Mouse (Mus musculus) stomach, embryonic 16.5 days (tissue): ENCODE results near the gene Dpysl4. TPM values are rescaled to one million over a fixed set of nuclear protein-coding genes. Genes with fewer than 3 reads are reported as not detected.

Source experiments
- ATAC-seq: fragments of 200-750 bp; cut with Nextera tagmentation; 2 replicates; pipeline ENCODE4 v1.8.0; 2017; ENCODE audit warnings: moderate number of reproducible peaks, moderate TSS enrichment; ENCODE audit not compliant: insufficient read depth, low FRiP score
- H3K27ac ChIP-seq: fragments of 300-500 bp; sonication (generic); 2 replicates; pipeline ENCODE4 v1.5.1; 2014; ENCODE audit warnings: low read length
- H3K27me3 ChIP-seq: fragments of 300-500 bp; sonication (generic); 2 replicates; pipeline ENCODE4 v1.6.1; 2014; ENCODE audit warnings: low read length, control low read depth, mixed read lengths; ENCODE audit not compliant: control insufficient read depth, insufficient read depth
- H3K36me3 ChIP-seq: fragments of 300-500 bp; sonication (generic); 2 replicates; pipeline ENCODE4 v1.6.1; 2014; ENCODE audit warnings: low read length; ENCODE audit not compliant: control insufficient read depth, insufficient read depth
- H3K4me1 ChIP-seq: fragments of 300-500 bp; sonication (generic); 2 replicates; pipeline ENCODE4 v1.6.1; 2014; ENCODE audit warnings: low read length, control low read depth, mixed read lengths; ENCODE audit not compliant: control insufficient read depth, insufficient read depth
- H3K4me2 ChIP-seq: fragments of 300-500 bp; sonication (generic); 2 replicates; pipeline ENCODE4 v1.6.1; 2014; ENCODE audit warnings: low read depth, low read length, mixed read lengths
- H3K4me3 ChIP-seq: fragments of 300-500 bp; sonication (generic); replicated peaks from 2 replicates; pipeline ENCODE4 v1.5.1; 2014; ENCODE audit warnings: mild to moderate bottlenecking, low read length
- H3K9ac ChIP-seq: fragments of 300-500 bp; sonication (generic); 2 replicates; pipeline ENCODE4 v1.6.1; 2014; ENCODE audit warnings: low read length
- H3K9me3 ChIP-seq: fragments of 300-500 bp; sonication (generic); replicated peaks from 2 replicates; pipeline ENCODE4 v1.6.1; 2016; ENCODE audit warnings: low read length, control low read depth; ENCODE audit not compliant: control insufficient read depth
- WGBS: fragments of 180-500 bp; shearing (Covaris S2); extraction: QIAGEN DNeasy Blood & Tissue Kit; methylation state at CpG from one replicate; pipeline ENCODE4 v1.1.7; 2014; 5-methylcytosine and 5-hydroxymethylcytosine counted together
- polyA plus RNA-seq: library from polyadenylated mRNA; unstranded; fragments of >200 nt; fragmentation: Nextera tagmentation; extraction: Ambion mirVana; gene quantifications from 2 replicates; pipeline ENCODE4 v1.2.1, GENCODE M21; 2015

Gene Dpysl4
- polyA plus RNA-seq, 1 experiment from 2014 or later: 13.6 TPM

DNA sequence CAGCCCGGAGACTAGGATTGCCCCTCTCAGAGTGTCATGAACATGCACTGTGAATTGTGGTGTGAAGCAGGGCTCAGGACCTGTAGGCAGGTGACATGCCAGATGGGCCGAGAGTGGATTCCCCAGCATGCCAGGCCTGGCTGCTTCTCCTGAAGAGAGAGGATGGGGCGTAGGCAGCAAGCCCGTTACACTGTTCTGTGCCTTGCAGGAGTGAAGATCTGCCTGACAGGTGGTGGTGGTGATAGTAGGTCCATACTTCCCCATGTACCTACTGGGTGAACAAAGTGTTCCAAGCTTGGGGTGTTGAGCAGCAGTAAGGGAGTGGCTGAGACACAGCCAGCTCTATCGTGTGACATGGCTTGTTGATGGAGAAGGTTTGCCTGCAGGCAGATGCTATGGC is 7.3 kb downstream of the Dpysl4 start:
- no peaks in the 10 kb centered on the region for H3K27me3 ChIP-seq
- no peaks in the 10 kb centered on the region for H3K4me1 ChIP-seq
- no peaks in the 10 kb centered on the region for H3K36me3 ChIP-seq
- H3K9ac ChIP-seq: no peak overlapping the region
- ATAC-seq: no peak
- no peak overlapping the region for H3K27ac ChIP-seq
- H3K4me3 ChIP-seq: no peak overlapping the region
- no peak overlapping the region for H3K4me2 ChIP-seq
- 92% methylated on average over 5 of the region's 5 CpGs for WGBS
- H3K9me3 ChIP-seq: no peaks in the 10 kb centered on the region

DNA sequence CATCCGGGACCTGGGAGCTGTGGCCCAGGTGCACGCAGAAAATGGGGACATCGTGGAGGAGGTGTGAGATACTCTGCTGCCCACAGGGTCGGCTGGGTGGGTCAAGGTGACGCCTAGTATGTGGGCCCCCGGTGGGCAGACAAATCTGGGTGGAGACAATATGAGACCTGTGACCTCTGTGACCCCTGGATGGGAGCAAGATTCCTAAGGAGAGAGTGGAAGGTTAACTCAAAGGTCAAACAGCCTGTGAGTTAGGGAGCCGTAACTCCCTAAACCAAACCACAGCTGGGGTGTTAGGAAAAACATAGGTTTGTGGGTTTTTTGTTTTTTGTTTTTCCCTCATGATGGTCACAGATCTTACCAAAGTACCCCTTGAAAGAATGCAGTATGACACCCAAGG is 8.0 kb downstream of the Dpysl4 start:
- H3K4me1 ChIP-seq: no peaks in the 10 kb centered on the region
- H3K27me3 ChIP-seq: no peaks in the 10 kb centered on the region
- no peaks in the 10 kb centered on the region for H3K9me3 ChIP-seq
- no peak overlapping the region for H3K4me3 ChIP-seq
- no peak overlapping the region for H3K9ac ChIP-seq
- H3K36me3 ChIP-seq: no peaks in the 10 kb centered on the region
- ATAC-seq: no peak
- H3K27ac ChIP-seq: no peak overlapping the region
- H3K4me2 ChIP-seq: no peak overlapping the region
- WGBS: 83% methylated on average over 7 of the region's 7 CpGs

DNA sequence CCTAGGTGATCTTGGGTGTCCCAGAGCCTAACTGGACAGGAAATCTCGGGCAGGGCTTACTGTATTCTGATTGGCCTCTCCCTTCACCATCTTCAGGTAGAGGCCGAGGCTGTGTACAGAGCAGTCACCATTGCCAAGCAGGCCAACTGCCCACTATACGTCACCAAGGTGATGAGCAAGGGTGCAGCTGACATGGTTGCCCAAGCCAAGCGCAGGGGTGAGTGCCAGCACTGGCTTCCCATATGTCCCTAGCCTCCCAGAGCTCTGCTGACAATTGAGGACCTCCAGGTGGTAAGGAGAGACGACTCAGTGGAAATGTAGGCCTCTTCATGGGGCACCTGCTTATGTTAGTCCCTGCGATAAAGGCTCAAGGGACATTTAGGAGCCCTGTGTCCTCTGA is 9.0 kb downstream of the Dpysl4 start:
- Histone ChIP-seq H3K4me3 (no peak overlapping the region), H3K4me1 (no peaks in the 10 kb centered on the region), H3K4me2 (no peak overlapping the region), H3K27ac (no peak overlapping the region), H3K36me3 (no peaks in the 10 kb centered on the region), H3K27me3 (no peaks in the 10 kb centered on the region), H3K9me3 (no peaks in the 10 kb centered on the region), H3K9ac (no peak overlapping the region)
- 83% methylated on average over 6 of the region's 6 CpGs for WGBS
- ATAC-seq: no peak; the same call in 1 of the 2 replicates

DNA sequence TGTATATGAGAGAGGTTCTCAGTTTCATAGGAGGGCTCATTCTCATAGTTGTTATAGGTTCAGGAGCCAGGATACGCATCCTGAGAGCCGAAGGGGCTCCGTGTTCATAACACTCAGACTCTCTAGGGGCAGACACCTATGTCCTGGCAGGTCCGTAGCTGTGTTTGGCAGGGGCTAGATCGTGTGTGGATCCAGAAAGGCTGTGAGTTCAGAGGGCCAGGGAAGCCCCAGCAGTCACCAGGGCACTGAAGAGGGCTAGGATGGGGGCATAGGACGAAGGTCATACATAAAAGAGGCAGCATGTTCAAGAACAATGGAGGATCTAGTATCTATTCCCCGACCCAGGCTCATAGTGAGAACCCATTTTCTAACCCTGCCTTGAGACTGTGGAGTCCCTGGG is 9.5 kb downstream of the Dpysl4 start:
- Histone ChIP-seq H3K9me3 (no peaks in the 10 kb centered on the region), H3K4me2 (no peak overlapping the region), H3K4me1 (no peaks in the 10 kb centered on the region), H3K27ac (no peak overlapping the region), H3K9ac (no peak overlapping the region), H3K4me3 (no peak overlapping the region), H3K36me3 (no peaks in the 10 kb centered on the region), H3K27me3 (no peaks in the 10 kb centered on the region)
- no peak for ATAC-seq
- 84% methylated on average over 7 of the region's 7 CpGs for WGBS

DNA sequence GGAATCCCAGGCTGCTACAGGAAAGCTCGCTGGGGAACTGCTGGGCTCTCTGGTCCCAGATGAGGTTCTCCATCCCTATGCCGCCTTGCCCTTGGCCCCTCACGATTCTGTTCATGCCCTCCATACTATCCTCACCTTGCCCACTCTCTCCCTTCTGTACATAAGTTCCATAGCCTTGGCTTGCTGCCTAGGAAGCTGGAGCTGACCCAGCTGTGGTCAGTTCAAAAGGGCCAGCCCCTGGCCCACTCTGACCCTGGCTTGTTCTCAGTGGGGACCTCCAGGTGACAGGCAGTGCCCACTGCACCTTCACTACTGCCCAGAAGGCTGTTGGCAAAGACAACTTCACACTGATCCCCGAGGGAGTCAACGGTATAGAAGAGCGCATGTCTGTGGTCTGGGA is 10.6 kb downstream of the Dpysl4 start:
- Histone ChIP-seq H3K9me3 (no peaks in the 10 kb centered on the region), H3K4me1 (no peaks in the 10 kb centered on the region), H3K27me3 (no peaks in the 10 kb centered on the region), H3K4me3 (no peak overlapping the region), H3K4me2 (no peak overlapping the region), H3K9ac (no peak overlapping the region), H3K36me3 (no peaks in the 10 kb centered on the region), H3K27ac (no peak overlapping the region)
- WGBS: 89% methylated on average over 6 of the region's 6 CpGs
- ATAC-seq: no peak

DNA sequence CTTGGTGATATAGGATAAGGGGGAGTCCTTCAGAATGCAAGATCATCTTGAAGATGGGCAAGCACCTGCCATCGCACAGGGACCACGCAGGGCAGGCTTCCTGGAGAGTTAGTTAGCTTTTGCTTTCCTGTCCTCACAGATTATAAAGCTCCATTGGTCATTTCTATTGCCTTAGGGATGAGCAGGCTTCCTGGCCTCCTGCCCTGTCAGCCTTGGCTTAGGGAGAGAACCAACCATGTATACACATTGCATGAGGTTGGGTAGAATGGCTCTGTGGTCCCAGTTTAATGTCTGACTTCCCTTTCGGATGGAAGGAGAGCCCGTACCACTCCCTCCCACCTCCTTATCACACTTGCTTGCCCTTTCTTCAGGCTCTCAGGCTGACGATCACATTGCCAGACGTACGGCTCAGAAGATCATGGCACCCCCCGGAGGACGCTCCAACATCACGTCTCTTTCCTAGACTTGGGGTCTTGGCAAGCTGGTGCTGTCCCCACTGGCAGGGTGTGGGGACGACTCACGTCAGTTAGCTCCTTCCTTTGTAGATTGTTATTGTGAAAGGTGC is 14.8 kb downstream of the Dpysl4 start:
- H3K9me3 ChIP-seq: no peaks in the 10 kb centered on the region
- H3K27me3 ChIP-seq: no peaks in the 10 kb centered on the region
- ATAC-seq: no peak
- no peaks in the 10 kb centered on the region for H3K4me1 ChIP-seq
- WGBS: 70% methylated on average over 12 of the region's 12 CpGs
- H3K36me3 ChIP-seq: no peaks in the 10 kb centered on the region
- H3K9ac ChIP-seq: no peak overlapping the region
- no peak overlapping the region for H3K4me2 ChIP-seq
- no peak overlapping the region for H3K4me3 ChIP-seq
- H3K27ac ChIP-seq: no peak overlapping the region

DNA sequence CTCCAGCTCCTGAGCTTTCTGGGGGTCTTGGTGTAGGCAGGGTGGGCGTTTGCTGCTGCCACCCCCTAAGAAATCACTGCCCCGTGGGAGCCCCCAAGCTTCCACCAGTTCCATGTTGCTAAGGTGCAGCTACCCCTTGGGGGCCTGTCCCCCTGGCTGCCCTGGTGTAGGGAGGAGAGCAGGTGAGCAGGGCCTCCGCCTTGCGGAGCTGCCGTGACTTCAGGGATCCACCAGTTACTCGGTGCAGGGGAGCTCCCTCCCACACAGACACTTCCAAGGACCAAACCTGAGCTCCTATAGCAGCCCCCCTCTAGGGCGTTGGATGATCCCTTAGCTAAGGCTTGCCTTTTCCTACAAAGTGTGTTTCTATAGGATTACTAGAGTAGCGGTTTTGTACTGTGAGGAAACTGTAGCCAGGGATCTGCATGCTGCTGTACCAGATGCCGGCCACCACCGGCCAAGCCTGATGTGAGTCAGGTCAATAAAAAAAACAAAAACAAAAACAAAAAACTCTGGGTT is 15.5 kb downstream of the Dpysl4 start:
- H3K27me3 ChIP-seq: no peaks in the 10 kb centered on the region
- no peaks in the 10 kb centered on the region for H3K9me3 ChIP-seq
- no peak overlapping the region for H3K27ac ChIP-seq
- no peak overlapping the region for H3K9ac ChIP-seq
- 73% methylated on average over 10 of the region's 10 CpGs for WGBS
- no peak overlapping the region for H3K4me3 ChIP-seq
- H3K4me2 ChIP-seq: no peak overlapping the region
- no peak for ATAC-seq
- no peaks in the 10 kb centered on the region for H3K4me1 ChIP-seq
- no peaks in the 10 kb centered on the region for H3K36me3 ChIP-seq

DNA sequence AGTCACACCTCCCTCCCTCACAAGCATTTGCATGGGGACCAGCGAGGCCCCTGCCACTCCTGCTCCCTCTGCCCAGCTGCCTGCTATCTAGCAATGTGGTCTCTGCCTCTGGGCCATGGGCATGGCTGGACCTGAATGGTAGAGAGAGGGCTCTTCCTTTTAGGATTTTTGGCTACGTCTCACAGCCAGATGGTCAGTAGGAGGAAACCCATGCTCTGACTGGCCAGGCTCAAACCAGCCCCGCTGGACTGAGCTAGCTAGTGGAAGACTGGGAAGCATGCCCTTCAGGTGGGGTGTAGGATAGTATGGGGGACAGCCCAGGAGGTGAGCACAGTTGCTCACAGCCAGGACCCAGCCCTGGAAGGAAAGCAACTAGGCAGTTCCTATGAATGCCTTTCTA is 16.0 kb downstream of the Dpysl4 start:
- no peak overlapping the region for H3K4me2 ChIP-seq
- no peaks in the 10 kb centered on the region for H3K4me1 ChIP-seq
- H3K4me3 ChIP-seq: no peak overlapping the region
- no peaks in the 10 kb centered on the region for H3K36me3 ChIP-seq
- H3K27ac ChIP-seq: no peak overlapping the region
- no peak overlapping the region for H3K9ac ChIP-seq
- WGBS: 76% methylated on average over 3 of the region's 3 CpGs
- no peak for ATAC-seq
- H3K9me3 ChIP-seq: no peaks in the 10 kb centered on the region
- H3K27me3 ChIP-seq: no peaks in the 10 kb centered on the region

DNA sequence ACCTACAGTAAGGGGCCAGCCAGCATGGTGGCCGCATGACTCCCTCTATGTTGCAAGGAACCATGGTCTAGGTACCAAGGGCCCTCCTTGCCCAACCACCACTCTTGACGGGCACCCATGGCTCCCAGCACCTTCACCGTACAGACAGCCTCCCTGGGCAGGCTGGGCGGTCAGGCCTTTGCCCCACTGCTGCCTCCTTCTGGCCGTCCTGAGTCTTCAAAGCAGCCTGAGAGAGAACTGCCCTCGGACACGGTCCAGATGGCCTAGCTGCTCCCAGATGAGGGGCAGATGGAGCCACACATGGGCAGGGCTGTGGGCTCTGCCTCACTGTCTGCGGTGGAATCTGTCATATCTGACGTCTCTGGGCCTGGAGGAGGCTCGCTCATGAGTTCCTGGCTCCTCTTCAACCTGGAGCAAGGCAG is 18.2 kb downstream of the Dpysl4 start:
- H3K27me3 ChIP-seq: no peaks in the 10 kb centered on the region
- no peak overlapping the region for H3K4me3 ChIP-seq
- no peak overlapping the region for H3K27ac ChIP-seq
- no peaks in the 10 kb centered on the region for H3K9me3 ChIP-seq
- no peak for ATAC-seq
- no peak overlapping the region for H3K4me2 ChIP-seq
- no peak overlapping the region for H3K9ac ChIP-seq
- H3K36me3 ChIP-seq: no peaks in the 10 kb centered on the region
- 52% methylated on average over 10 of the region's 10 CpGs for WGBS
- H3K4me1 ChIP-seq: no peaks in the 10 kb centered on the region
